Mouse (Mus musculus): Measurements from ENCODE around the gene Zfp827. TPM values are rescaled to one million over a fixed set of nuclear protein-coding genes. Genes with fewer than 3 reads are reported as not detected.
A peak's percentile ranks its signal among the peaks of the same experiment; 100 is the strongest.

Gene Zfp827
- polyA plus RNA-seq, 1 experiment from 2014 or later = 5.5 TPM

DNA sequence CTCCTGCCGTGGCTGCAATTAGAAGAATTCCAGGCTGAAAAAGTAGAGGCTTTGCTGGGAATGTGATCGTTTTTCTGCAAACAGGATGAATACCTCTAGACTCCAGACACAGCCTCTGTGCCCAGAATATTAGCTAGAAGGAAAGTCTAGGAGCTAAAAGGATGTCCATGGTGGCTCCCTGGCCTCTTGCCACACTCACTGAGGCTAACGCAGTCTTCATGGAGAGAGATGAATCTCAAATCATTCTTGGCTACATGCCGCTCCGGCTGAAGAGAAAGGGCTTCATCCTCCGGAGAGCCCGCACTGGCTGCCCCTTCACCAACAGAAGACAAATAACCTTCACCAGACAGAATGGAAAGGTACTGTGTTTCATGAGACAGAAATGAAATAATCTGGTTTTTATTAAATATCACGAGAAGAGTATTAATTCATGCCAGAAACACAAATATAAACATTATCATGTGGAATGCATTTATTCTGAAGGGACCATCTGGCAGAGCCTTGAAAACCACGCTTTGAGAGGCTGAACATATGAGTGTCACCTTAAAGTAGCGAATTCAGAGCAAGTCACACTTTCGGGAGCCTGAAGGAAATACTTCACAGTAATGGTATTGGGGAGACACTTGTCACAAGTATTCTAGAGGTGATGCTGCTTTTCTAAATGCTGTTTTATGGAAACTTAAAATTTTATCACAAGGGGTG is 173.4 kb downstream of the Zfp827 start:
- H3K4me2 ChIP-seq (ENCODE audit: low read depth, low read length) = no peak overlapping the region
- ATAC-seq (ENCODE audit: low read depth) = no peak
- no peak overlapping the region for H3K9ac ChIP-seq (ENCODE audit: low read length)
- 55% methylated on average over 11 of the region's 11 CpGs for WGBS
- H3K36me3 ChIP-seq (ENCODE audit: control insufficient read depth, insufficient read depth, low read length) = no peaks in the 10 kb centered on the region
- H3K4me3 ChIP-seq (ENCODE audit: low read length) = no peak overlapping the region
- H3K27ac ChIP-seq (ENCODE audit: low read length) = no peak overlapping the region
- no peaks in the 10 kb centered on the region for H3K4me1 ChIP-seq (replicated peaks; ENCODE audit: control insufficient read depth, insufficient read depth, low read length)
- no peaks in the 10 kb centered on the region for H3K9me3 ChIP-seq (ENCODE audit: control insufficient read depth, low read length)
- H3K27me3 ChIP-seq (ENCODE audit: control insufficient read depth, insufficient read depth, low read depth, low read length) = no peaks in the 10 kb centered on the region

DNA sequence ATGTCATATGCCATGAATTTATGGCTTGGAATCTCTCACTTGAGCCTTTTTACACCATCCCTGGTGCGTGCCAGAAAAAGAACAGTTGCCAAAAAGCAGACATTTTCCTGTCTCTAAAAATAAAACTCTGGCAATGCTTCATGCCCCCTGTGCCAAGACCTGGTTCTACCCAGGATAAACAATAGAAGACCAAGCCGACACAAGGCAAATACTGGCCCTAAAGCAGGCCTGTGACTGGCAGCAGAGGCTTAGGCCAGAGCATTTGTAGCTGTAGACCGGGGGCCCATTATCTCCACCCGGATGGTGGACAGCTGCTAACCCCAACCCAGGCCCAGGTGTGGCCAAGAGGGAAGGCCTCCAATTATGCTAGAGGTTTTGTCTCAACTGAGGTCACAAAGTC is 178.7 kb downstream of the Zfp827 start:
- Histone ChIP-seq H3K4me2 (ENCODE audit: low read depth, low read length) (no peak overlapping the region), H3K4me3 (ENCODE audit: low read length) (no peak overlapping the region), H3K27ac (ENCODE audit: low read length) (no peak overlapping the region), H3K9ac (ENCODE audit: low read length) (no peak overlapping the region), H3K36me3 (ENCODE audit: control insufficient read depth, insufficient read depth, low read length) (no peaks in the 10 kb centered on the region), H3K9me3 (ENCODE audit: control insufficient read depth, low read length) (no peaks in the 10 kb centered on the region), H3K27me3 (ENCODE audit: control insufficient read depth, insufficient read depth, low read depth, low read length) (no peaks in the 10 kb centered on the region), H3K4me1 (replicated peaks; ENCODE audit: control insufficient read depth, insufficient read depth, low read length) (peaks cover 24% of the 10 kb centered on the region)
- WGBS = 52% methylated on average over 4 of the region's 4 CpGs
- no peak for ATAC-seq (ENCODE audit: low read depth)

DNA sequence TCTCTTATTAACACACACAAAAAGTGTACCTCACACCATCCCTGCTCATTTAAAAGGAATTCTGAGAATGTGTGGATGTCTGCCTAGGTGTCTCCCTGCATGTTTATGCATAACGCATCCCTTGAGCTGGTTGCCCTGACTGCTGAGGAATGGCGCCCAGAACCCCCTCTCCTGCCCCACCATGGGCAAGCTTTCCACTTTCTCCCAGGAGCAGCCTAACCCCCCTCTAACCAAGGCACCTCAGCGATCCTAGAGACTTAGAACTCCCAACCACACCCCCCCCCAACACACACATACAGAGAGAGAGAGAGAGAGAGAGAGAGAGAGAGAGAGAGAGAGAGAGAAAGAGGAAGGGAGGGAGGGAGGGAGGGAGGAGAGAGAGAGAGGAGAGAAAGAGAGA is 179.9 kb downstream of the Zfp827 start:
- ATAC-seq (ENCODE audit: low read depth) = no peak
- WGBS = 48% methylated on average over 3 of the region's 3 CpGs
- no peaks in the 10 kb centered on the region for H3K27me3 ChIP-seq (ENCODE audit: control insufficient read depth, insufficient read depth, low read depth, low read length)

DNA sequence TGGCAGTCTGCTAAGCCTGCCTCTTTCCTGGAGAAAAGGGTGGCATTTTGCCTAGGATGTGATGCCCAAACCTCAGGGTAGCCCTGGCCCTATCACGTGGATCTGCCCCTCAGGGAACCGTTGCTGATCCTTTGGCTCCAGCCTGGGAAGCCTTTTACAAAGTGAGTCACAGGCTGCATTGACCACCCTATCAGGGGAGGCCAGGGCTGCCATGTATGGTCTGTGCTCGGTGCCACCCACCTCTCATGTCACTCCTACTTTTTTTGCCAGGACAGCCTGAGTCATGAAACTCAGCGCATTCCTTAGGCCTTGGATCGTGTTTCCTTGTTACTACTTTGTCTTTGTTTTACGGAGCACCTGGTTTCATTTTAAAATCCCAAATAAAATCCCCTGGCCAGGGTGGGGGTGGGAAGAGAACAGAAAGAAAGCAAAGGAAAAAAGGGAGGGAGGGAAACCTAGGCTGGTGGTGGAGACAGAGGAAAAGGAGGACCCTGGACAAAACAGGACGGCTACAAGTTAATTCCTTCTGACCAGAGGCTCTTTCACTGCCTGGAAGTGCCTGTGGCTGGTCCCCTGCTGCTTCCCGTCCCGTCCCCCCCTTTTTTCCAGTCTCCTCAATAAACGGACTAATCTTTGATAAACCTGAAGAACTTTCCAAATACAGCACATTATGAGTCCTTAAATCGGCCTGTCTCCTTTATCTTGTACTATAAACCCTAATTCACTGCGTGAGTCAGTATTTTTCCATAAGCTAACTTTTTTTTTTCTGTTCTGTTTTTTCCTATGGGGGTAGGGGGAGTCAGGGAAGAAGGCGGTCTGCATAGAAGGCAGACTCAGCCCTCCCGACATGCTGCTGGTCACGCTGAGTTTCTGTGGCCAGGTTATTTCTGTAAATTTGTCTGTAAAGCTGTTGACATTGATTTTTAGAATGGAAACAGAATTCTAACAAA is 180.7 kb downstream of the Zfp827 start:
- no peaks in the 10 kb centered on the region for H3K36me3 ChIP-seq (ENCODE audit: control insufficient read depth, insufficient read depth, low read length)
- no peaks in the 10 kb centered on the region for H3K27me3 ChIP-seq (ENCODE audit: control insufficient read depth, insufficient read depth, low read depth, low read length)
- WGBS = 16% methylated on average over 15 of the region's 15 CpGs
- peak overlapping the region; percentile 69 for H3K9ac ChIP-seq (ENCODE audit: low read length)
- peak overlapping the region; percentile 44; the same call in 1 of the 2 replicates for H3K4me3 ChIP-seq (ENCODE audit: low read length)
- H3K9me3 ChIP-seq (ENCODE audit: control insufficient read depth, low read length) = no peaks in the 10 kb centered on the region
- H3K4me1 ChIP-seq (replicated peaks; ENCODE audit: control insufficient read depth, insufficient read depth, low read length) = peaks cover 24% of the 10 kb centered on the region
- peak overlapping the region; percentile 72 for H3K4me2 ChIP-seq (ENCODE audit: low read depth, low read length)
- ATAC-seq (ENCODE audit: low read depth) = peak; percentile 81
- peak overlapping the region; percentile 87 for H3K27ac ChIP-seq (ENCODE audit: low read length)

More for the DNA sequence above, 179.9 kb downstream of the Zfp827 start:
- Histone ChIP-seq H3K9me3 (ENCODE audit: control insufficient read depth, low read length) (no peaks in the 10 kb centered on the region), H3K27ac (ENCODE audit: low read length) (no peak overlapping the region), H3K4me2 (ENCODE audit: low read depth, low read length) (no peak overlapping the region), H3K4me1 (replicated peaks; ENCODE audit: control insufficient read depth, insufficient read depth, low read length) (peaks cover 24% of the 10 kb centered on the region), H3K36me3 (ENCODE audit: control insufficient read depth, insufficient read depth, low read length) (no peaks in the 10 kb centered on the region), H3K9ac (ENCODE audit: low read length) (no peak overlapping the region), H3K4me3 (ENCODE audit: low read length) (no peak overlapping the region)

DNA sequence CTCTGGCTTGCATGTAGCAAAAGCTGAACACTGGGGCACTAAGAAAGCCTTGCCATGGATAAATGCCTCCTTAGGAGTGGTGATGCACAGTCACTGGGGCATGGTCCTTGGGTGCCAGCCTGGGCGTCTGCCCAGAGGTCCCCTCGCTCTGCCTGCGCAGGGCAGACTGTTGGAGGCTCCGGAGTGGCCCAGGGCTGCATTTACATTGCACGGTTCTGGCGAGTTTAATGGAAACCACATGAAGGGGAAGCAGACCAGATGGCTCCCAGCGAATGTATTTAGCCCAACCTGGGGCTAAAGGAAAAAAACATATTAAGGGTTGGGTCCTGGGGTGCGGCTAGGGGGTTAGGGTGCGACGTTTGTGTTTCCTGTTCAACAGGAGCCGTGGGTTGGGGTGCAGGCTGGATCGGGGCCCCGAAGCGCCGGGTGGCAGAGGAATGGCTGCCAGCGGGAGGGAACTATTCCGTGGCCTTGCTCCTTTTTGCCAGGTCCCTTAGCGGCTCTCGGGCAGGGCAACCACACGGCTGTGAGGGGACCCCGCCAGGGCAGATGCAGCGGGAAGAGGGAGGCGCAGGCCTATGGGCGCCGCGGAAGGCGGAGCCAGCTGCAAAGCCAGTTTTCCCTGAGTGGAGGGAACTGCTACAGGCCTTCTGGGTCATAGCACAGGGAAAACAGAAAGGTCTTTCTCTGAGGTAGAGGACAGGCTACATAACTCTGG is 181.6 kb downstream of the Zfp827 start:
- Histone ChIP-seq H3K9ac (ENCODE audit: low read length) (peak overlapping the region; percentile 69), H3K27me3 (ENCODE audit: control insufficient read depth, insufficient read depth, low read depth, low read length) (no peaks in the 10 kb centered on the region), H3K36me3 (ENCODE audit: control insufficient read depth, insufficient read depth, low read length) (no peaks in the 10 kb centered on the region), H3K4me1 (replicated peaks; ENCODE audit: control insufficient read depth, insufficient read depth, low read length) (peaks cover 24% of the 10 kb centered on the region), H3K9me3 (ENCODE audit: control insufficient read depth, low read length) (no peaks in the 10 kb centered on the region), H3K4me3 (ENCODE audit: low read length) (peak overlapping the region; percentile 44), H3K4me2 (ENCODE audit: low read depth, low read length) (peak overlapping the region; percentile 72), H3K27ac (ENCODE audit: low read length) (peak overlapping the region; percentile 87)
- WGBS = 5% methylated on average over 27 of the region's 27 CpGs
- ATAC-seq (ENCODE audit: low read depth) = peak; percentile 80

DNA sequence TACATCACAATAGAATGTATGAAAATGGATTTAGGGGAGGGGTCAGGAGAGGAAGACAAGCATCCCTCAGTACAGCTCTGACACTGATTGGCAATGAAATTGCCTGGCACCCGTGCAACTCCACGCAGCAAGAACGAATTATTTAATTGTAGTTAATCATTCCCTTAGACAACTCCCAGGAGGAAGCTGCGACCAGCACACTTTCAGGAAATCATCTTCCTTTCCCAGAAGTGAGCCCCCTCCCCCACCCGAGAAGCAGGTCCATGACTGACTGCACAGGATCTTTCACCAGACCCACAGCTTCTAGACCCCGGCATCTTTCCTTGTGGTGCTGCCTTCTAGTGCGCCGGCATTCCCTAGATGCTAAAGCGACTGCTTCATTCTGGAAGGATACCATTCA is 183.4 kb downstream of the Zfp827 start:
- Histone ChIP-seq H3K36me3 (ENCODE audit: control insufficient read depth, insufficient read depth, low read length) (no peaks in the 10 kb centered on the region), H3K4me1 (replicated peaks; ENCODE audit: control insufficient read depth, insufficient read depth, low read length) (peaks cover 24% of the 10 kb centered on the region), H3K27ac (ENCODE audit: low read length) (no peak overlapping the region), H3K4me2 (ENCODE audit: low read depth, low read length) (no peak overlapping the region), H3K27me3 (ENCODE audit: control insufficient read depth, insufficient read depth, low read depth, low read length) (no peaks in the 10 kb centered on the region), H3K4me3 (ENCODE audit: low read length) (no peak overlapping the region), H3K9ac (ENCODE audit: low read length) (no peak overlapping the region), H3K9me3 (ENCODE audit: control insufficient read depth, low read length) (no peaks in the 10 kb centered on the region)
- ATAC-seq (ENCODE audit: low read depth) = no peak
- 62% methylated on average over 9 of the region's 9 CpGs for WGBS

DNA sequence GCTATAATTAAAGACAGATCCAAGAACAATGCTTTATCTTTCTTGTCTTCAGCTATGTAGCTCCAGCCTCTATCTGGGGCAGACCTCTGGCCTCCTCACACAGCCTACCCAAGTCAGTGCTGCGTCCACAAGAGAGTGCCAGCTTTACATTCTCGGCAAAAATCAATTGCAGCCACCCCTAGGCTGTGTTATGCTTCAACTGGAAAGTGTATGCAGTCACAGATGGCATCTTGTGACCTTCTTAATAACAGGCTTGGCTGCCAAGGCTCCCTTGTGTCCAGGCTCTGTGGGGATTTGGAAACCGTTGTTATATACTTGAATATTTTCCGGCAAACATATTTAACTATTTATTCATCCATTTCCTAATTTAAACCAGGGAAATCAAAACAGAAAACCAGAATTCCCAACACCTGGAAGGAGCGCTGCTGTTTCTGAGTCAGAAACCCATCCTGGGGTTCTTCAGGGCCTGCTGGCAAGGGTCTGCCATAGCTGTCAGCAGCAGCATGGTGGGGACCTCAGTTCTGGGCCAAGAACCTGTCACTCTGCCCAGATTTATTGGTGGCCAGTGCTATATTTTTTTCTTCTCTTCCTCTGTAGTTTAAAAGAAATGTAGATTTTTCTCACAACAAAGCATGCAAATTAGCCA is 194.0 kb downstream of the Zfp827 start:
- Histone ChIP-seq H3K9me3 (ENCODE audit: control insufficient read depth, low read length) (no peaks in the 10 kb centered on the region), H3K4me3 (ENCODE audit: low read length) (no peak overlapping the region), H3K9ac (ENCODE audit: low read length) (no peak overlapping the region), H3K27ac (ENCODE audit: low read length) (no peak overlapping the region), H3K36me3 (ENCODE audit: control insufficient read depth, insufficient read depth, low read length) (no peaks in the 10 kb centered on the region), H3K27me3 (ENCODE audit: control insufficient read depth, insufficient read depth, low read depth, low read length) (no peaks in the 10 kb centered on the region), H3K4me1 (replicated peaks; ENCODE audit: control insufficient read depth, insufficient read depth, low read length) (peaks cover 5% of the 10 kb centered on the region; the same call in 1 of the 2 replicates), H3K4me2 (ENCODE audit: low read depth, low read length) (no peak overlapping the region)
- 50% methylated on average over 5 of the region's 5 CpGs for WGBS
- no peak for ATAC-seq (ENCODE audit: low read depth)

DNA sequence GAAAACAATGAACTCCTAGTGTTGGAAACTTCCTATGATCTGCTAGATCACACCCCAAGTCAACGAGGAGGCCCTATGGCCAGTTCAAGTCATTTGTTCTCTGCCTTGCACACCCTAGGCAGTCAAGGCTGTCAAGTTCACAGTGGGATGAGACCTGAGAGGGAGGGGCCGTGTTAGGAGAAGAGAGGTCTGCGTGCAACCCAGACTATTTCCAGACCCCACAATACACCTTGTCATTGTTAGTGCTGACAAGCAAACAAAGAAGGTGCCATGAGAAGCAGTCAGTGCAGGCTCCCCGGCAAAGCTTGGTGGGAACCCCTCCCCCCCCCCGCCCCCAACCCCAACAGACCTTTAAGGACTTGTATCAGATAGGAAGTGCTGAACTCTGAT is 194.5 kb downstream of the Zfp827 start:
- Histone ChIP-seq H3K27me3 (ENCODE audit: control insufficient read depth, insufficient read depth, low read depth, low read length) (no peaks in the 10 kb centered on the region), H3K27ac (ENCODE audit: low read length) (no peak overlapping the region), H3K4me2 (ENCODE audit: low read depth, low read length) (no peak overlapping the region), H3K9me3 (ENCODE audit: control insufficient read depth, low read length) (no peaks in the 10 kb centered on the region), H3K4me1 (replicated peaks; ENCODE audit: control insufficient read depth, insufficient read depth, low read length) (peaks cover 5% of the 10 kb centered on the region; the same call in 1 of the 2 replicates), H3K36me3 (ENCODE audit: control insufficient read depth, insufficient read depth, low read length) (no peaks in the 10 kb centered on the region), H3K4me3 (ENCODE audit: low read length) (no peak overlapping the region), H3K9ac (ENCODE audit: low read length) (no peak overlapping the region)
- ATAC-seq (ENCODE audit: low read depth) = no peak
- WGBS = 61% methylated on average over 5 of the region's 5 CpGs

All from lung, embryonic 16.5 days (tissue).